Mouse (Mus musculus): ENCODE results near the gene C1qc. TPM values are rescaled to one million over a fixed set of nuclear protein-coding genes. Genes with fewer than 3 reads are reported as not detected.

The C1qc gene
- polyA plus RNA-seq, 1 experiment from 2014 or later = 36.3 TPM

GRCm38 (mm10) chr4:136912841-136913240 is 20.0 kb upstream of the C1qc start:
- Histone ChIP-seq H3K4me2 (replicated peaks) (no peak overlapping the region), H3K27me3 (replicated peaks) (peaks cover 32% of the 10 kb centered on the region), H3K27ac (no peak overlapping the region), H3K4me3 (replicated peaks) (no peak overlapping the region), H3K36me3 (no peaks in the 10 kb centered on the region), H3K9ac (no peak overlapping the region), H3K4me1 (replicated peaks) (no peaks in the 10 kb centered on the region), H3K9me3 (no peaks in the 10 kb centered on the region)
- WGBS = 21% methylated on average over 9 of the region's 9 CpGs
- ATAC-seq = no peak

DNA sequence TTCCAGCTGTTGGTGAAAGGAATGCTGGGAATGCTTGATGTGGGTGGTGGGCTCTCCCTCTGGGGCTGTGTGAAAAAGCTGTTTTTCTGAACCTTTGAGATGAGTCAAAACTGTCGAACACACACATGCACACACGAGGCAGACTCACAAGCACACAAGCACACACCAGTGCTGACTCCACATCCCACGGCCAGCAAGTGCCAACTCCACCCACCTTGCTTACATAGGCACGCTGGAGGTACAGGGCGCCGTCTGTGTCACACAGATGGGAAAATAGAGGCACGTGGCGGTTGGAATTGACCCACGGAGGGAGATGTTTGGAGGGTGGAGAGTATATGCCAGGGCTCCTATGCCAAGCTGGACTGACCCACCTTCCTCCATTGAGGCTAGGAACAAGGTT is 18.9 kb upstream of the C1qc start:
- whole genome bisulfite sequencing = 34% methylated on average over 9 of the region's 9 CpGs

GRCm38 (mm10) chr4:136911211-136911646 is 18.4 kb upstream of the C1qc start:
- Histone ChIP-seq H3K9ac (no peak overlapping the region), H3K27ac (no peak overlapping the region), H3K36me3 (no peaks in the 10 kb centered on the region), H3K4me2 (replicated peaks) (no peak overlapping the region), H3K9me3 (no peaks in the 10 kb centered on the region), H3K4me3 (replicated peaks) (no peak overlapping the region), H3K4me1 (replicated peaks) (no peaks in the 10 kb centered on the region), H3K27me3 (replicated peaks) (peaks cover 40% of the 10 kb centered on the region)
- ATAC-seq = no peak
- 11% methylated on average over 17 of the region's 17 CpGs for WGBS

More for the DNA sequence above, 18.9 kb upstream of the C1qc start:
- Histone ChIP-seq H3K9ac (no peak overlapping the region), H3K4me1 (replicated peaks) (no peaks in the 10 kb centered on the region), H3K4me2 (replicated peaks) (no peak overlapping the region), H3K4me3 (replicated peaks) (no peak overlapping the region), H3K9me3 (no peaks in the 10 kb centered on the region), H3K27me3 (replicated peaks) (peaks cover 34% of the 10 kb centered on the region), H3K36me3 (no peaks in the 10 kb centered on the region), H3K27ac (no peak overlapping the region)
- ATAC-seq = no peak

- H3K9ac ChIP-seq = no peak overlapping the region
- no peak overlapping the region for H3K4me2 ChIP-seq (replicated peaks)
- H3K27ac ChIP-seq = no peak overlapping the region
- no peaks in the 10 kb centered on the region for H3K9me3 ChIP-seq
- H3K27me3 ChIP-seq (replicated peaks) = peaks cover 58% of the 10 kb centered on the region
- H3K36me3 ChIP-seq = no peaks in the 10 kb centered on the region
- H3K4me3 ChIP-seq (replicated peaks) = no peak overlapping the region
- H3K4me1 ChIP-seq (replicated peaks) = no peaks in the 10 kb centered on the region; the same call in 1 of the 2 replicates
- no peak for ATAC-seq
Observed at GRCm38 (mm10) chr4:136907809-136908208, 14.9 kb upstream of the C1qc start.

DNA sequence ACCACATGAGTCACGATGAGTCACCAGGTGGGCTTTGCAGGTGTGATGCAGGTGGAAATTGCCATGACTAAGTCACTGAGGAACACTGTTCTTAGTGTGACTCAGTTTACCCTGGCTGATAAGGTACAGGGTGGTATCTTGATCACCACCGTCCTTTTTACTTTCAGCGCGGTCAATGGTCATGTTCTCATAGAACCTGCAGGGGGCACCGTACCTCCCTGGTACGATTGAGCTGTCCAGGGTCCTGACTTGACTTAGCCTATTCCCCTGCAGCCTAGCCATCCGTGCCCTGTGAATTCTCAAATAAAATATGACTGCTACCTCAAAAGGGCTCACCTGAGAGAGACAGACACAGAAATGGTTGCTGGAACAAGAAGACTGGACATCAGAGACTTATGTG is 14.2 kb upstream of the C1qc start:
- no peak for ATAC-seq
- no peak overlapping the region for H3K4me3 ChIP-seq (replicated peaks)
- WGBS = 10% methylated on average over 7 of the region's 7 CpGs
- H3K27me3 ChIP-seq (replicated peaks) = peaks cover 52% of the 10 kb centered on the region
- no peak overlapping the region for H3K27ac ChIP-seq
- H3K9ac ChIP-seq = no peak overlapping the region
- no peak overlapping the region for H3K4me2 ChIP-seq (replicated peaks)
- no peaks in the 10 kb centered on the region for H3K36me3 ChIP-seq
- no peaks in the 10 kb centered on the region; the same call in 1 of the 2 replicates for H3K4me1 ChIP-seq (replicated peaks)
- H3K9me3 ChIP-seq = no peaks in the 10 kb centered on the region

DNA sequence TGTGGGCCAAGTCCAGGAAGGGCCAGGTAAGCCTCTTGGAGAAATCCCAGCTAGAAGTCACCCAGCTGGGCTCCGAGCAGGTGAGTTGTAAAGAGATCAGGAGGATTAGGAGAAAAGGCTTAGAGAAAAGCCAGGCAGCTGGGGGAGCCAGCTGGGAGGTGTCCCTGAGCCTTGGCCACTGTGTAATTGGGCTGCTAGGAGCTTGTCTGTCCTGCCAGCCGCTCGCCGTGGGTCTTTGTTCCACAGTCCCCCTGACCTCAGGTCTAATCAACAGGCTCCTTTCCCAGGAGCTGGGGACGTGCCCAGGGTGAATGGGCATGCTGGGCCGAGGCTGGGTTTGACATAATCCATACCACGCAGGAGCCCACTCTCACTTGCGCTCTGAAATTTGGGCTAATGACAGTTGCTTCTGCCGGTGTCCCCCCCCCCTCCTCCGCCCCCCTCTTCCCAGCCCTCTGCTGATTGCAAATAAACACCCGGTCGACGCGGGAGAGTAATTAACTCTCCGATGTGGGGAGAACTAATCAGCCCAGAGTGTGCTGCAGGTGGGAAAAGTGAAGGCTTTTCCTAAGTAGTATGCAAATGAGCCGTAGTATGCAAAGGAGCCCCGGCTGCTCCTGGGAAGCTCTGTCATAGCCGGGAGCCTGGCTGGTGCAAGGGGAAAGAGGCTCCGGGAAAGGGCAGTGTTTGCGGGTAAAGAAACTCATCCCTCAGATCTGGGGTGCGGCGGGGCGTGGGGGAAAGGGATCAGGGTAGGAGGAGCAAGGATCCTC is 12.1 kb upstream of the C1qc start:
- Histone ChIP-seq H3K9me3 (no peaks in the 10 kb centered on the region), H3K27me3 (replicated peaks) (peaks cover 34% of the 10 kb centered on the region), H3K4me3 (replicated peaks) (no peak overlapping the region), H3K9ac (no peak overlapping the region), H3K27ac (no peak overlapping the region), H3K36me3 (no peaks in the 10 kb centered on the region), H3K4me1 (replicated peaks) (no peaks in the 10 kb centered on the region; the same call in 1 of the 2 replicates), H3K4me2 (replicated peaks) (peak overlapping the region; percentile 11; the same call in 1 of the 2 replicates)
- 0 out of 2 replicates have a peak, but pooled peaks have one; percentile 23 for ATAC-seq
- 2% methylated on average over 23 of the region's 23 CpGs for WGBS

DNA sequence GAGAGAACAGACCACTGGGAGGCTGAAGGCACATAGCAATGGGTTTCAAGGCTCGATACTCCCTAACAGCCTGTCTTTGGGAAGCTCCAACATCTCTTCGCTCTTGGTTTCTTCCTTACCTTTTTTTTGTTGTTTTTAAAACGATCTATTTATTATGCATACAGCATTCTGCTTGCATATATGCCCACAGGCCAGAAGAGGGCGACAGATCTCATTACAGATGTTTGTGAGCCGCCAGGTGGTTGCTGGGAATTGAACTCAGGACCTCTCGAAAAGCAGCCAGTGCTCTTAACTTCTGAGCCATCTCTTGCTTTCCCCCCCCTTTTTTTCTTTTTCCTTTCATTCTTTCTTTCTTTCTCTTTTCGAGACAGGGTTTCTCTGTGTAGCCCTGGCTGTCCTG is 6.3 kb upstream of the C1qc start:
- 64% methylated on average over 7 of the region's 7 CpGs for WGBS
- Histone ChIP-seq H3K4me1 (replicated peaks) (no peaks in the 10 kb centered on the region; the same call in none of the 2 replicates), H3K27ac (no peak overlapping the region), H3K36me3 (no peaks in the 10 kb centered on the region), H3K27me3 (replicated peaks) (peaks cover 17% of the 10 kb centered on the region), H3K9ac (no peak overlapping the region), H3K4me3 (replicated peaks) (no peak overlapping the region), H3K9me3 (no peaks in the 10 kb centered on the region), H3K4me2 (replicated peaks) (no peak overlapping the region)
- no peak for ATAC-seq

GRCm38 (mm10) chr4:136898637-136899036 is 5.8 kb upstream of the C1qc start, which contains the start of gene C1qa:
C1qa (minus strand) TSS chr4:136898803.
- Histone ChIP-seq H3K4me1 (replicated peaks) (no peaks in the 10 kb centered on the region; the same call in none of the 2 replicates), H3K36me3 (no peaks in the 10 kb centered on the region), H3K27ac (no peak within 1 kb of the TSS), H3K27me3 (replicated peaks) (peaks cover 12% of the 10 kb centered on the region), H3K4me3 (replicated peaks) (no peak within 1 kb of the TSS), H3K9me3 (no peaks in the 10 kb centered on the region), H3K4me2 (replicated peaks) (no peak within 1 kb of the TSS), H3K9ac (no peak within 1 kb of the TSS)
- ATAC-seq = no peak
- 63% methylated on average over 9 of the region's 9 CpGs for whole genome bisulfite sequencing

DNA sequence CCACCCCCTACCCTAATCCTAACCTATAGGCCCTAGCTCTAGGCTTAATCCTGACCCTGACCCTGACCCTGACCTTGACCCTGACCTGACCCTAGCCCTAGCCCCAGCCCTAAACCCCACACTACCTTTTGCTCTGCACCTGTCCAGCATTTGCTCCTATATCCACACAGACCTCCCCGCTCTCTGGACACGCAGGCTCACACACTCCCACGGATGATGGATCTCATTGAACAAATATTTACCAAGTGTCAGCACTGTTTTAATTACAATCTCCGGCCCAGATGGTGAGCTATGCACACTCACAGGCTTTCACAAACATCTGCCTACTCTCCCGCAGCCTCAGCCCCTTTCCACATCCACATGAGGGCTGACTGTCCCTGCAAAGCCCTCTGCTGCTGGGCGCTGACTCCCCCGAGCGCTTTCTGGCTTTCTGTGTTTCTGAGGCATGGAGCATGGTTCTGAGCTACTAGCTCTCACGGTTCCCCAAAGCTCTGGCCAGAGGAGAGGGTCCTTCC is 5.3 kb upstream of the C1qc start:
- H3K27me3 ChIP-seq (replicated peaks) = peaks cover 10% of the 10 kb centered on the region
- no peaks in the 10 kb centered on the region; the same call in none of the 2 replicates for H3K4me1 ChIP-seq (replicated peaks)
- H3K4me2 ChIP-seq (replicated peaks) = no peak overlapping the region
- H3K4me3 ChIP-seq (replicated peaks) = no peak overlapping the region
- no peak overlapping the region for H3K27ac ChIP-seq
- ATAC-seq = peak; percentile 66
- no peak overlapping the region for H3K9ac ChIP-seq
- no peaks in the 10 kb centered on the region for H3K9me3 ChIP-seq
- WGBS = 29% methylated on average over 9 of the region's 9 CpGs
- H3K36me3 ChIP-seq = no peaks in the 10 kb centered on the region

- H3K27me3 ChIP-seq (replicated peaks) = peaks cover 17% of the 10 kb centered on the region
- H3K9ac ChIP-seq = no peak overlapping the region
- H3K4me1 ChIP-seq (replicated peaks) = no peaks in the 10 kb centered on the region; the same call in none of the 2 replicates
- 39% methylated on average over 10 of the region's 10 CpGs for WGBS
- no peak overlapping the region for H3K4me2 ChIP-seq (replicated peaks)
- H3K27ac ChIP-seq = no peak overlapping the region
- no peak for ATAC-seq
- no peak overlapping the region for H3K4me3 ChIP-seq (replicated peaks)
- no peaks in the 10 kb centered on the region for H3K36me3 ChIP-seq
- H3K9me3 ChIP-seq = no peaks in the 10 kb centered on the region
Observed at GRCm38 (mm10) chr4:136896461-136896860, 3.6 kb upstream of the C1qc start.

DNA sequence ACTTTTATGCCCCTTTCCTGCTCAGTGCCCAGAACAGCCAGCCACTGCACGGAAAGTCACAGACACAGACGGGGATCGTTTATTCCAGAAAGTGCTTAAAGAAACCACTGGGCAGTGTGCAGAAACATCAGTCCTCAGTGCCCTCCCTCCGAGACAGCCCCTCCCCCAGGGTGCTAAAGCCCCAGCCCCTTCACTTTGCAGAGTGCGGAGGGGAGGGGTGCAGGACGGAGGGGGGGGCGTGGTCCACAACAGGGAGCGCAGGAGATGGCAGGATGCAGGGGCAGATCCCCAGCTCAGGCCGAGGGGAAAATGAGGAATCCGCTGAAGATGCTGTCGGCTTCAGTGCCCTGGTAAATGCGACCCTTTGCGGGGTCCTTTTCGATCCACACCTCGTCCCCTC is 3.0 kb upstream of the C1qc start:
- 7% methylated on average over 15 of the region's 15 CpGs for WGBS
- Histone ChIP-seq H3K4me2 (replicated peaks) (peak overlapping the region; percentile 20; the same call in 1 of the 2 replicates), H3K4me1 (replicated peaks) (no peaks in the 10 kb centered on the region; the same call in none of the 2 replicates), H3K4me3 (replicated peaks) (no peak overlapping the region), H3K27ac (no peak overlapping the region), H3K27me3 (replicated peaks) (peaks cover 17% of the 10 kb centered on the region), H3K9ac (no peak overlapping the region), H3K36me3 (no peaks in the 10 kb centered on the region), H3K9me3 (no peaks in the 10 kb centered on the region)
- ATAC-seq = no peak

DNA sequence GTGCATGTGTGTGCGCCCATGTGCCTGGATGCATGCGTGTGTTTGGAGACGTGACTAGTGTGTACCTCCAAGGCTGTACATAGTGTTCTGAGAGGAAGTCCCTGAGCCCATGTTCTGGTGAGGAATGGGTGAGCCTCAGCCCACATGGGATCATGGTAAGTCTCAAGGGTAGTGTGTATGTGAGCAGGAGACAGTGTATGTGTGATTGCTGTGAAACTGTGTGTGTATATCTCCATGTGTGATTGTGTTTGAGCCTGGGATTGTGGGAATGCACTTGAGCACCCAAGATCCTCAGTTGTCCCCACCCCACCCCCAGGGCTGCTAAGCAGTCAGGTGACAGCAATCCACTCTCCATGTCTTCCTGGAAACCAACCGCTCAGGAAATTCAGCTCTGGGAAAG is 2.0 kb upstream of the C1qc start:
- Histone ChIP-seq H3K9me3 (no peaks in the 10 kb centered on the region), H3K36me3 (no peaks in the 10 kb centered on the region), H3K9ac (no peak overlapping the region), H3K27me3 (replicated peaks) (peaks cover 17% of the 10 kb centered on the region), H3K4me1 (replicated peaks) (no peaks in the 10 kb centered on the region; the same call in none of the 2 replicates), H3K4me3 (replicated peaks) (no peak overlapping the region), H3K27ac (no peak overlapping the region), H3K4me2 (replicated peaks) (no peak overlapping the region)
- ATAC-seq = no peak
- WGBS = 67% methylated on average over 4 of the region's 4 CpGs
